Mouse (Mus musculus) testis, adult 2 months (tissue): ENCODE data around the gene Ostm1.

Experiments
- CTCF ChIP-seq: fragments of 200-500 bp; IDR thresholded peaks from 2 replicates; pipeline ENCODE4 v1.5.1; 2012; ENCODE audit warnings: low read depth, mild to moderate bottlenecking, inconsistent platforms, low read length, moderate library complexity; ENCODE audit not compliant: control insufficient read depth, insufficient read depth, insufficient replicate concordance
- POLR2A ChIP-seq: fragments of 200-500 bp; IDR thresholded peaks from 2 replicates; pipeline ENCODE4 v1.6.1; 2012; ENCODE audit warnings: low read depth, mild to moderate bottlenecking, inconsistent platforms, low read length, moderate library complexity; ENCODE audit not compliant: control insufficient read depth

- TF ChIP-seq CTCF (no peak), POLR2A (no peak)
Observed at GRCm38 (mm10) chr10:42635046-42635445, 51.4 kb downstream of the Ostm1 start.
